Mouse (Mus musculus) inflammation-experienced regulatory T-cells (primary cell): Measurements from ENCODE around the gene Tfe3. TPM values are rescaled to one million over a fixed set of nuclear protein-coding genes. Genes with fewer than 3 reads are reported as not detected.

Source experiments
- polyA plus RNA-seq, 2 experiments: library from polyadenylated mRNA; unstranded; fragments of 100-300 nt; shearing (Covaris generic); gene quantifications; one replicate each; pipeline ENCODE4 v1.2.1; 2017

Tfe3 gene
- 10 to 100 TPM; 30.6 to 35.2 TPM for polyA plus RNA-seq

DNA sequence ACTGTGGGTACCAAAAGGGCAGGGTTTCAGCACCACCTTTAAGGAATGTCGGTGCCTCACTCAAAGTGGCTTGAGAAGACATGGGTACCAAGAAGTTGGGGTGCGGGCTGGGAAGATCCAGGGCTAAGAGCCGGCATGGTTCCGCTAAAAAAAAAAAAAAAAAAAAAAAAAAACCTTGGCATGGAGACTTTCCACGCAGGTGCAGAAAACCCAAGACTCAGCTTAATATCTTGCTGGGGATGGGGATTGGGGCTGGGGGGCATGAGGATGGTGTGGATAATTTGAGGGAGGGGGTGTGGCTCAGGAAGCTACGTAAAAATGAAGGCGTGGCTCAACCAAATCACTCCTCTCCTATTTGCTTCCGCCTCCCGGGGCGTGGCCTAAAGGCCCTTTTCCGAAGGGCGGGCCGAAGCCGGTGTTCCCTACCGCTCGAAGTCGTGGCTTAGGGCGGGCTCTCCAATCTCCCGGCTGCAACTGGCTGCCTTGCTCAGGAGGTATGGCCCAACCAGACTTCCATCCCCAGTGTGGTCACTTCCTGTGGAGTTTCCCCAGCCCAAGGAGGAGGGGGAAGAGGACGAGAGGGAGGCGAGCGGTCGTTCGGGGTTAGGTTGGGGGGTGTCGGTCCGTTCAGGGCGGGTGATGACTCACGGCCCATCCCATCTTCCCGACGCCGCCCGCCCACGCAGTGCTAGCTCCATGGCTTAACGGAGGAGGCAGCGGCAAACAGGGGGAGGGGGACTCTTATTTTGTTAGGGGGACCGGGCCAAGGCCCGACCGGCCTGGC is at the start of gene Tfe3:
Gene Tfe3 (plus strand): TSS at position 424 of the 784 bp plus-strand sequence.

DNA sequence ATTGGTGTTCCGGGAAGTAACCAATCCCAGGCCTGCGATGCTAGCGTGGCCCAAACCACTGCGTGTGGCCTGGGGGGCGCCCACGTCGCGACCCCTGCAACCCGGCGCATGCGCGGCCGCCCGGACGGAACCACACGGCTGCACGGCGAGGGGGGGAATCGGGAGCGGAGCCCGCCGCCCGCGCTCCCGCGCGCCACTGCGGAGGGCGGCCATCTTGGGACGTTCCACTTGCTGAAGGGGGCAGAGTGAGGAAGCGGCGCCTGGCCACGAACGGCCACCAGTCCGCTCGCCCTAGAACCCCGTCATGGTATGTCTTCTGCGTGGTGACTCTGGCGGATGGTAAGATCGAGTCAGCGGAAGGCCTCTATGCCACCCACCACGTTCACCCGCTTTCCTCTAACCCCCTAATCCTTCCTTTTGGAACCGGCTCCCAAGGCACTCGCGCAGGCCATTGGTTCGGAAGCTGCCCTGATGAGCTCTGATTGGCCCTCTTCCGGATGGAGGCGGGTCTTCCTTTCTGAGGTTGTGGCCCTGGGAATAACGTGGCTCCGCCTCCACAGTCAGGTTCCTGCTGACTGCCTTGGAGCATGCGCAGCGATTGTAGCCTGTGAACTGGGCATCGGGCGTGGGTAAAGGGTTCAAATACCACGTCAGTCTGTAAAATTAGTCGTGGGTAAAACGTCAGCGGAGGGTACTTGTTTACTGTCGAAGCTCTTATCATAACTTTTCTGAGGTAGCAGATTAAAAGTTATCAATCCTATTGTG is 48.0 kb upstream of the Tfe3 start, which contains the start of gene Wdr45:
Gene Wdr45 (plus strand): TSS at position 199 of the 765 bp plus-strand sequence.

GRCm38 (mm10) chrX:7721514-7722281 is 40.7 kb upstream of the Tfe3 start, which contains the start of gene Gm45208:
Gene Gm45208, plus strand, starts transcription at chrX:7722245.

GRCm38 (mm10) chrX:7728215-7728921 is 34.0 kb upstream of the Tfe3 start, which contains the start of gene Praf2:
Gene Praf2, plus strand, starts transcription at chrX:7728439.

DNA sequence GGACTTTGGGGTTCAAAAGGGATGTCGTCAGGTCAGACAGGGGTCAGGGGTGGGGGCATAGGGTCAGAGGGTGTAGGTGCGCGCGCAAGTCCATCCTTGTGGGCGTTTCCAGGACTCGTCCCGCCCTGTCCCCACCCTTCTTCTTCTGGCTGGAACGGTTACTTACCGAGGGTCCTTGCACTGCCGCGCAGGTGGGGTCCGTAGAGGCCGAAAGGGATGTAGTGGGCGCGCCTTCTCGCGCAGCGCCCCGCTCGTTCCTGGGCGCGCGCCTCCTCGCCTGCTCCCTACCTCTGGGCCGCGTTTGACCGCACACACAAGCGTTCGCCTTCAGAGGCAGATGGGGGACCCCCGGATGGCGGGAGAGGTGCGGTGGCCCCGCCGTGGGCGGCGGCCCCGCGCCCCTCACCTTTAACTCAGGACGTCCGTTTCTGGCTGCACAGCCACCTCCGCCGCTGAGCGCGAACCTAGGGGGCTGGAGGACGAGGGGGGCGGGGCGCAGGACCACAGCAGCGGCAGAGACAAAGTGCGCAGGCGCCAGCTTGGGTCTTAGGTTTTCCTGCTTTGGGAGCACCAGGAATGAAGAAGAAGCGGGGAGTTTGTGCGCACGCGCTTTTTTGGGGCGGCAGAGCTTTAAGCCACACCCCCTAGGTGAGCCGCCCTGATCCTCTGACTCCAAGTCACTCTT is 11.8 kb upstream of the Tfe3 start, which contains the start of gene Ccdc120:
Gene Ccdc120 (minus strand): TSS at position 474 of the 685 bp plus-strand sequence.

DNA sequence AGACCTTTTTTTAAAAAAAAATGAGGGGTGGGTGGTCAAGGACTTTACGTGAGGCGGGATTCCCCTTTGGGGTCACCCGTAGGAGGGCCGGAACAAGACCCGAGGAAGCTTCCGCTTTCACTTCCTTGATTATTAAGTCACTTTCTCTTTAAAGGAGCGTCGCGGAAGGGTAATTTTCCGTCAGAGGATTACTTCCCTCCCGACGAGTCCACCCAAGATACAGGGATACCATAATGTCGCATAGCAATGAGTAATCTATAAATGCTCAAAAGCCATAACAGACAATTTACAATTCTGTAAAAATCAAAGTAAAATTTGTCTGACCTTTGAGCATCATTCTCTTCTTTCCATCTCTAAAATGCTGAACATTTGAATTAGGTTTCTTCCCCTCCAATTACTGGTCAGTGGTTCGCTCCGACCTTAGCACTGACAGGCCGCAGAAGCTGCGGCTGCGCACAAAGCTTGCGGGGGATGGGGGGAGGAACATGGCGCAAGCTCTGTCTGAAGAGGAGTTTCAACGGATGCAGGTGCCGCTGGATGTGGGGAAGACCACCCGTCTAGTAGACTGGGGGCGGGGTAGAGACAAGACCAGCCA is 27.3 kb downstream of the Tfe3 start, which contains the start of gene Gripap1:
Gene Gripap1 (plus strand): TSS at position 224 of the 595 bp plus-strand sequence.

DNA sequence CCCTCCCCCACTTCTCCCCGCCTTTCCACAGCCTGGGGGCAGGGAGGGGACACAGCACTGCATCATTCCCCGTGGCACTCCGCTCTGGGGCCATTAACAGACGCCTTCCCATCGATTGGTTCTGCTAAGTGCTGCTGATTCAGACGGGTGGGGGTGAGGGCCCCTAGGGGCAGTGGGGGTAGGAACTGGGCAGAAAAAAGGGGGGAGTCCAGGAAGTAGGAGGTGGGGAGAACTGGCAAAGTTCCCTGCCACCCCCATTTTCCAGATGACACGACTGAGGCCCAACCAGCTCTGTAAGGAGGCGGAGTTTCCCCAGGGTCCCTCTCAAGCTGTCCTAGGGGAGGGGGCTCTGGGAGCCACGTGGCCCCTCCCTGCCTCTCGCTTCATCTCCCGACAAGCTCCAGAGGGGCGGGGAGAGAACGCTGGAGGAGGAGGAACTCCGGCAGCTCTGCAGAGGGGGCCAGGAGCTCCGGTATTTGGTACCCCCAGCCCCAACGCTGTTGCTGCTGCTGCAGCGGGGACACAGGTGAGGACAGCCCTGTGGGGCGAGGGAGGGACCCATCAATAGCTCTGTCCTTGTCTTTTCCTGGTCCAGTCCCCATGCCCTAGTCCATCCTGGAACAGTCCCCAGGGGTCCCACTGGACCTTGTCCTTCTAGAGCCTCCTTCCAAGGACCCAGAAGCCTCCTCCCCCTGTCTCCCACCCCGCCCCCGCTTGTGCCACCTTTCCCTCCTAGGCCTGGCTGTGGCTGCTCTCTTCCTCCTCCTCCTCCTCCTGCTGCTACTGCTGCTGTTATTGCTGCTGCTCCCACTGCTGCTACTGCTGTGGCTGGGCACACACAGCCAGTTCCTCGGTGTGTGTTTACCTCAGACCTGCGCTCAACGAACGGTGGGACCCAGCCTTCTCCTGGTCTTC is 59.8 kb downstream of the Tfe3 start, which contains the start of gene Kcnd1:
Gene Kcnd1 (plus strand): TSS at position 425 of the 915 bp plus-strand sequence.

Other genes starting within 250 kb of the Tfe3 start
- 100 to 1,000 TPM; 107 to 116 TPM for gene Foxp3, start 188.9 kb upstream of the Tfe3 start, polyA plus RNA-seq
- 10 to 100 TPM; 18.9 to 19.4 TPM for gene Ppp1r3f, start 188.3 kb upstream of the Tfe3 start, polyA plus RNA-seq
- gene Ccdc22, start 157.0 kb upstream of the Tfe3 start, polyA plus RNA-seq: 10 to 100 TPM; 26.9 to 33.1 TPM
- under 1 TPM; 0.43 to 0.66 TPM for gene Cacna1f, start 155.5 kb upstream of the Tfe3 start, polyA plus RNA-seq
- gene Syp, start 124.1 kb upstream of the Tfe3 start, polyA plus RNA-seq: 10 to 100 TPM; 11.7 to 11.9 TPM
- gene Prickle3, start 105.3 kb upstream of the Tfe3 start, polyA plus RNA-seq: 10 to 100 TPM; 28.9 to 30.0 TPM
- 10 to 100 TPM; 89.2 to 98.4 TPM for gene Plp2, start 91.2 kb upstream of the Tfe3 start, polyA plus RNA-seq
- gene Magix, start 81.3 kb upstream of the Tfe3 start, polyA plus RNA-seq: not detected
- 10 to 100 TPM; 52.1 to 78.0 TPM for gene Gpkow, start 65.4 kb upstream of the Tfe3 start, polyA plus RNA-seq
- 10 to 100 TPM; 75.7 to 78.1 TPM for gene Wdr45, start 48.2 kb upstream of the Tfe3 start, polyA plus RNA-seq
- gene Gm45208, start 40.3 kb upstream of the Tfe3 start, polyA plus RNA-seq: not detected
- 10 to 100 TPM; 36.2 to 40.3 TPM for gene Praf2, start 34.1 kb upstream of the Tfe3 start, polyA plus RNA-seq
- gene Ccdc120, start 11.7 kb upstream of the Tfe3 start, polyA plus RNA-seq: under 1 TPM; 0.11 to 0.55 TPM
- gene Gripap1, start 27.2 kb downstream of the Tfe3 start, polyA plus RNA-seq: 10 to 100 TPM; 95.0 to 98.3 TPM
- gene Kcnd1, start 59.7 kb downstream of the Tfe3 start, polyA plus RNA-seq: 1 to 10 TPM in 1 of 2 experiments, under 1 TPM in 1; 0.69 to 2.4 TPM
- 100 to 1,000 TPM; 196 to 198 TPM for gene Otud5, start 78.8 kb downstream of the Tfe3 start, polyA plus RNA-seq
- 10 to 100 TPM; 51.7 to 86.2 TPM for gene Pim2, start 115.7 kb downstream of the Tfe3 start, polyA plus RNA-seq
- gene Slc35a2, start 121.5 kb downstream of the Tfe3 start, polyA plus RNA-seq: 10 to 100 TPM; 39.3 to 39.5 TPM
- 100 to 1,000 TPM; 144 to 146 TPM for gene Pqbp1, start 136.7 kb downstream of the Tfe3 start, polyA plus RNA-seq
- gene Timm17b, start 136.8 kb downstream of the Tfe3 start, polyA plus RNA-seq: 100 to 1,000 TPM; 130 to 136 TPM
- not detected for gene Gm10491, start 145.3 kb downstream of the Tfe3 start, polyA plus RNA-seq
- gene Gm10490, start 147.0 kb downstream of the Tfe3 start, polyA plus RNA-seq: not detected
- gene Pcsk1n, start 157.3 kb downstream of the Tfe3 start, polyA plus RNA-seq: under 1 TPM in 1 of 2 experiments, not detected in 1; 0.38 TPM
- under 1 TPM in 1 of 2 experiments, not detected in 1; 0.44 TPM for gene Eras, start 166.0 kb downstream of the Tfe3 start, polyA plus RNA-seq
- gene Hdac6, start 185.3 kb downstream of the Tfe3 start, polyA plus RNA-seq: 10 to 100 TPM; 13.0 to 14.0 TPM
- 10 to 100 TPM; 25.9 to 28.4 TPM for gene Gata1, start 215.5 kb downstream of the Tfe3 start, polyA plus RNA-seq